Mouse (Mus musculus) liver, embryonic 12.5 days (tissue): ENCODE data around the gene Gm10324. TPM values are rescaled to one million over a fixed set of nuclear protein-coding genes. Genes with fewer than 3 reads are reported as not detected.
"Not testable (repeated sequence)": the region's sequence is repeated elsewhere in the genome, so short reads cannot be mapped to it uniquely, and the experiment has no call there.

Experiments used
- ATAC-seq: fragments of 200-750 bp; cut with Nextera tagmentation; 2 replicates; pipeline ENCODE4 v1.8.0; 2017; ENCODE audit warnings: moderate number of reproducible peaks, mild to moderate bottlenecking, moderate library complexity
- H3K27ac ChIP-seq: fragments of 300-500 bp; sonication (generic); 2 replicates; pipeline ENCODE4 v1.5.1; 2016; ENCODE audit warnings: mild to moderate bottlenecking
- H3K27me3 ChIP-seq: fragments of 300-500 bp; sonication (generic); replicated peaks from 2 replicates; pipeline ENCODE4 v1.6.1; 2016; ENCODE audit warnings: mild to moderate bottlenecking, moderate library complexity
- H3K36me3 ChIP-seq: fragments of 300-500 bp; sonication (generic); 2 replicates; pipeline ENCODE4 v1.6.1; 2016; ENCODE audit warnings: mild to moderate bottlenecking, moderate library complexity
- H3K4me1 ChIP-seq: fragments of 300-500 bp; sonication (generic); 2 replicates; pipeline ENCODE4 v1.6.1; 2016
- H3K4me2 ChIP-seq: fragments of 300-500 bp; sonication (generic); 2 replicates; pipeline ENCODE4 v1.6.1; 2016; ENCODE audit warnings: mild to moderate bottlenecking, moderate library complexity
- H3K4me3 ChIP-seq: fragments of 300-500 bp; sonication (generic); 2 replicates; pipeline ENCODE4 v1.5.1; 2016; ENCODE audit warnings: mild to moderate bottlenecking, moderate library complexity
- H3K9ac ChIP-seq: fragments of 300-500 bp; sonication (generic); 2 replicates; pipeline ENCODE4 v1.6.1; 2016; ENCODE audit warnings: mild to moderate bottlenecking, moderate library complexity
- H3K9me3 ChIP-seq: fragments of 300-500 bp; sonication (generic); replicated peaks from 2 replicates; pipeline ENCODE4 v1.6.1; 2016; ENCODE audit warnings: mild to moderate bottlenecking, moderate library complexity
- WGBS: fragments of 180-500 bp; shearing (Covaris S2); methylation state at CpG from one replicate; pipeline ENCODE4 v1.1.7; 2016; ENCODE audit not compliant: insufficient replicate concordance; 5-methylcytosine and 5-hydroxymethylcytosine counted together
- polyA plus RNA-seq: library from polyadenylated mRNA; unstranded; fragments of >200 nt; fragmentation: Nextera tagmentation; extraction: Ambion mirVana; gene quantifications from 2 replicates; pipeline ENCODE4 v1.2.1, GENCODE M21; 2016

The Gm10324 gene
- polyA plus RNA-seq: not detected in 2 replicates

DNA sequence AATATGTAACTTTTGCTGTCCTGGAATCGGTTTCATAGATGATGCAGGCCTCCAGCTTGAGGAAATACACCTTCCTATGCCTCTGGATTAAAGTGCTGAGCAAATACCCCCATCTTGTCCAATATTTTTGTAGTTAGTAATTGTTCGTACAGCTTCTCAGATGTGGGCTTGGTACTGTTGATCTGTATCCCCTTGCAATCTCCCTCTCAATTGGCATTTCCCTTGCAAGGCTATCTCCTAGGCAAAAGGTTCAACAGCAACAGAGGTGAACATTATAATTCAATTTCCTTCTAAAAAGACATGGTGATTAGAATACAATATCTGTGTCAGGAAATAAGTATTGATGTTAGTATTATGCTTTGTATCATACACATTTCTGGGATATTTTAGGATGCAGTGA, at the start of gene Gm10324:
Gm10324 (plus strand) TSS at position 301 of the 400 bp plus-strand sequence.
- not testable (repeated sequence) for H3K27ac ChIP-seq, H3K27me3 ChIP-seq, H3K9ac ChIP-seq, H3K9me3 ChIP-seq, H3K4me2 ChIP-seq, H3K4me3 ChIP-seq, ATAC-seq, H3K4me1 ChIP-seq, H3K36me3 ChIP-seq
- no CpG with 5 or more reads among the region's 2 CpGs for WGBS

Other genes with a start within 250 kb of the Gm10324 start
- not detected in 2 replicates for gene Gm10772, start 108.0 kb downstream of the Gm10324 start, polyA plus RNA-seq